Mouse (Mus musculus) erythroid progenitor cell, adult 5-6 weeks (primary cell): ENCODE data around the gene Cldn3. TPM values are rescaled to one million over a fixed set of nuclear protein-coding genes. Genes with fewer than 3 reads are reported as not detected.

ENCODE experiments used
- ATAC-seq: replicated peaks from 2 replicates; pipeline ENCODE4 v1.8.0; 2016; ENCODE audit warnings: moderate number of reproducible peaks, mild to moderate bottlenecking, moderate TSS enrichment, inconsistent platforms; ENCODE audit not compliant: poor library complexity, low FRiP score, severe bottlenecking
- total RNA-seq, 2 experiments: library from RNA; stranded (forward) in 1 of 2; stranded (reverse) in 1 of 2; fragments of 150-400 nt in 1 of 2; fragments of 186-747, 209-891 nt in 1 of 2; gene quantifications; 2 replicates each; pipeline versions ENCODE4 v1.2.3 to v1.2.4; 2015 to 2017; ENCODE audit warnings: low replicate concordance in 2 of 2

Cldn3 gene
- total RNA-seq, 2 experiments from 2014 or later: not detected

GRCm38 (mm10) chr5:135024665-135025224 is 38.7 kb downstream of the Cldn3 start:
- no peak for ATAC-seq

- no peak for ATAC-seq
These were observed 39.9 kb downstream of the Cldn3 start for GRCm38 (mm10) chr5:135025899-135026298.

- no peak for ATAC-seq
These were observed 43.2 kb downstream of the Cldn3 start for GRCm38 (mm10) chr5:135029007-135029854.

- ATAC-seq: no peak
These were observed 46.6 kb downstream of the Cldn3 start for GRCm38 (mm10) chr5:135032581-135032980.

- ATAC-seq: no peak
These were observed 48.6 kb downstream of the Cldn3 start for GRCm38 (mm10) chr5:135034593-135034992.

GRCm38 (mm10) chr5:135035608-135036359 is 49.8 kb downstream of the Cldn3 start:
- no peak for ATAC-seq

Other genes with a start within 250 kb of the Cldn3 start
- not detected in 2 replicates for gene Eln, start 238.9 kb upstream of the Cldn3 start, total RNA-seq (2015; ENCODE audit: low replicate concordance)
- gene Eln, start 238.9 kb upstream of the Cldn3 start, total RNA-seq (2017; ENCODE audit: low replicate concordance): not detected in 2 replicates
- gene Tmem270, start 79.5 kb upstream of the Cldn3 start, total RNA-seq (2015; ENCODE audit: low replicate concordance): 2.5 TPM in 1 of 2 replicates, not detected in the other
- gene Tmem270, start 79.5 kb upstream of the Cldn3 start, total RNA-seq (2017; ENCODE audit: low replicate concordance): not detected in 2 replicates
- gene Cldn13, start 70.7 kb upstream of the Cldn3 start, total RNA-seq (2015; ENCODE audit: low replicate concordance): 702 and 793 TPM in 2 replicates
- gene Cldn13, start 70.7 kb upstream of the Cldn3 start, total RNA-seq (2017; ENCODE audit: low replicate concordance): 370 and 493 TPM in 2 replicates
- 41.1 and 65.6 TPM in 2 replicates for gene Mettl27, start 53.8 kb upstream of the Cldn3 start, total RNA-seq (2015; ENCODE audit: low replicate concordance)
- 28.3 and 42.1 TPM in 2 replicates for gene Mettl27, start 53.8 kb upstream of the Cldn3 start, total RNA-seq (2017; ENCODE audit: low replicate concordance)
- gene Cldn4, start 39.3 kb upstream of the Cldn3 start, total RNA-seq (2015; ENCODE audit: low replicate concordance): 0.84 TPM in 1 of 2 replicates, not detected in the other
- gene Cldn4, start 39.3 kb upstream of the Cldn3 start, total RNA-seq (2017; ENCODE audit: low replicate concordance): not detected in 2 replicates
- gene Abhd11, start 22.9 kb downstream of the Cldn3 start, total RNA-seq (2015; ENCODE audit: low replicate concordance): 15.9 and 29.8 TPM in 2 replicates
- 3.9 and 4.3 TPM in 2 replicates for gene Abhd11, start 22.9 kb downstream of the Cldn3 start, total RNA-seq (2017; ENCODE audit: low replicate concordance)
- gene Stx1a, start 37.3 kb downstream of the Cldn3 start, total RNA-seq (2015; ENCODE audit: low replicate concordance): not detected in 2 replicates
- not detected in 2 replicates for gene Stx1a, start 37.3 kb downstream of the Cldn3 start, total RNA-seq (2017; ENCODE audit: low replicate concordance)
- gene Dnajc30, start 78.0 kb downstream of the Cldn3 start, total RNA-seq (2015; ENCODE audit: low replicate concordance): 6.5 and 21.0 TPM in 2 replicates
- gene Dnajc30, start 78.0 kb downstream of the Cldn3 start, total RNA-seq (2017; ENCODE audit: low replicate concordance): 2.3 and 3.4 TPM in 2 replicates
- 25.2 and 34.8 TPM in 2 replicates for gene Bud23, start 78.7 kb downstream of the Cldn3 start, total RNA-seq (2015; ENCODE audit: low replicate concordance)
- gene Bud23, start 78.7 kb downstream of the Cldn3 start, total RNA-seq (2017; ENCODE audit: low replicate concordance): 7.6 and 13.0 TPM in 2 replicates
- not detected in 2 replicates for gene Vps37d, start 92.1 kb downstream of the Cldn3 start, total RNA-seq (2015; ENCODE audit: low replicate concordance)
- not detected in 2 replicates for gene Vps37d, start 92.1 kb downstream of the Cldn3 start, total RNA-seq (2017; ENCODE audit: low replicate concordance)
- 2.1 TPM in 1 of 2 replicates, not detected in the other for gene Mlxipl, start 103.7 kb downstream of the Cldn3 start, total RNA-seq (2015; ENCODE audit: low replicate concordance)
- 0.39 TPM in 1 of 2 replicates, not detected in the other for gene Mlxipl, start 103.7 kb downstream of the Cldn3 start, total RNA-seq (2017; ENCODE audit: low replicate concordance)
- 5.4 and 6.5 TPM in 2 replicates for gene Tbl2, start 163.4 kb downstream of the Cldn3 start, total RNA-seq (2015; ENCODE audit: low replicate concordance)
- gene Tbl2, start 163.4 kb downstream of the Cldn3 start, total RNA-seq (2017; ENCODE audit: low replicate concordance): 13.6 and 26.6 TPM in 2 replicates
- 24.1 and 35.6 TPM in 2 replicates for gene Bcl7b, start 182.1 kb downstream of the Cldn3 start, total RNA-seq (2015; ENCODE audit: low replicate concordance)
- 13.5 and 24.4 TPM in 2 replicates for gene Bcl7b, start 182.1 kb downstream of the Cldn3 start, total RNA-seq (2017; ENCODE audit: low replicate concordance)
- 115 TPM in 2 replicates for gene Baz1b, start 201.1 kb downstream of the Cldn3 start, total RNA-seq (2015; ENCODE audit: low replicate concordance)
- gene Baz1b, start 201.1 kb downstream of the Cldn3 start, total RNA-seq (2017; ENCODE audit: low replicate concordance): 201 and 287 TPM in 2 replicates